Mouse (Mus musculus) ovary, postnatal 14 days (tissue): ENCODE measurements at regions not wholly inside any gene's neighbourhood (a gene's known extent, or its start where the extent isn't known, plus 50 kb on each side); places are given as distances from the start of the nearest gene placed in this dataset.
"Not testable (repeated sequence)": the region's sequence is repeated elsewhere in the genome, so short reads cannot be mapped to it uniquely, and the experiment has no call there.

ENCODE experiments used
- DNase-seq: peaks from one replicate; pipeline ENCODE4 v3.0.0; 2022; ENCODE audit warnings: low spot score

- DNase-seq = peak; percentile 9
Measured at GRCm38 (mm10) chr17:58820588-58821195, 170.5 kb downstream of the Pdzph1 start.

- DNase-seq = no peak
Measured at GRCm38 (mm10) chr17:58819339-58819738, 171.8 kb downstream of the Pdzph1 start.

DNA sequence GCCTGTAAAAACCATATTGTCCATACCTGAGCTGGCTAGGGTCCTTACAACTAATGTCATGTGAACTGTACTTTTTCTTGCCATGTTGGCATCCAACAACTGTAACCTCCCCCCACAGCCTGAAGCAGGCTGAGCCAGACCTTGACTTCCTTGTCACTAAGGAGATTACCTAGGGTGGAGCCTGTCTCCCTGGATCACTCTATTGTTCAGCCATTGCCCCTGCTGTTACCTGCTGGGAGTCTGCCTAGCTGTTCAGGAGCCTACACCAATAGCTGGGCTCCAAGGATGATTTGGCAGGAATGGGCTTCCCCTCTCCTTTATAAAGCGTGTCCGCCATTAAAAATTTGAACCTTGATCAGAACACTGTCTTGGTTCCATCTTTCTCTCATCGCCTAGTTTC is 215.7 kb downstream of the Pdzph1 start:
- not testable (repeated sequence) for DNase-seq

- DNase-seq = no peak
Measured at GRCm38 (mm10) chr17:58773595-58773994, 217.6 kb downstream of the Pdzph1 start.

DNA sequence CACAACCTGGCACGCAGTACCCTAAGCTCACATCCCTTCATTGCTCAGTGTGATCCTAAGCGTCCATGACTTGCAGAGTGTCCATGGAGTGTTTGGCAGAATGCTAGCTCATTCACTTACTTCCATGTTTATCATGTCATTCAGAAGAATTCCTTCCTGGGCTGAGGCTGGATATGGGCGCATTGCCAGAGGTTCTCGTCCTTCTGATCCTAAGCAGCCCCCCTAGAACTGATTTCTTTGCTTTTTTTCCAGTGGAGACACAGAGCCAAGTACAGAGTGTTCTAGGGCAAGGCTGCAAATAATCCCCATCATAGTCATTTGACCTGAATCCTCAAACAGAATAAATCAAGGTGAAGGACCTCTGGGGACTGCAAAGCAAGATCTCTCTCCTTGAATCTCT is 226.0 kb downstream of the Pdzph1 start:
- DNase-seq = no peak

GRCm38 (mm10) chr17:58749000-58749399 is 242.2 kb downstream of the Pdzph1 start:
- DNase-seq = no peak

GRCm38 (mm10) chr17:58748264-58748663 is 242.9 kb downstream of the Pdzph1 start:
- DNase-seq = no peak

- no peak for DNase-seq
Measured at GRCm38 (mm10) chr17:58710748-58711478, 280.3 kb downstream of the Pdzph1 start.

- DNase-seq = no peak
Measured at GRCm38 (mm10) chr17:58690211-58690610, 301.0 kb downstream of the Pdzph1 start.

DNA sequence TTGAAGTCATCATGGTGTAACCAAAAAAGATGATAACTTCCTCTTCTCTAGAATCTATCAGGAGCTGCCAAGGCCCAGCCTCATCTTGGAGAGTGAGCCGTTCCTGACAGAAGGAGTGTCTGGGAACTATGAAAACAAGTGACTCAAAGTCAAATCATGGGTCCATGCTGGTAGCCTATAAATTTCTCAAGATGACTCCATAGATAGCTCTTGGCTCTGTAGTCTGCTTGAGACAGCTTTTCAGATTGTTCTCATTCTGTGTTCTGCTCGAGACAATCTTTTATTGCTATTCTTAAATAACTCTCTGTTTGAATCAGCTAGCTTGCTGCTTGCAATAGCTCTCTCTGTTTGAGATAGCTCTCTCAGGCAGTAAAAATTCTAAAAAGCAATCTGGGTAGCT is 318.9 kb downstream of the Pdzph1 start:
- no peak for DNase-seq

DNA sequence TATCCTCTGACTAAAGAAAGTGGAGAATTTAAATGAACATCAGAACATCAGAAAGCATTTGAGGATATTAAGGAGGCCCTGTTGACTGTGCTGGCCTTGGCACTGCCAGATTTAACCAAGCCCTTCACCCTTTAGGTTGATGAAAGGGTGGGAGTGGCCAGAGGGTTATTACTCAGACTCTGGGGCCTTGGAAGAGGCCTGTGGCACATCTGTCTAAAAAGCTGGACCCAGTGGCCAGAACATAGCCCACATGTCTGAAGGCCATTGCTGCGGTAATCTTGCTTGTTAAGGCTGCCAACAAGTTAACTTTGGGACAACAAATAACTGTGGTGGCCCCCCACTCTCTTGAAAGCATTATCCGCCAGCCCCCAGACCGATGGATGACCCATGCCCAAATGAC is 323.1 kb downstream of the Pdzph1 start:
- DNase-seq = no peak

- DNase-seq = no peak
Measured at GRCm38 (mm10) chr17:58643793-58644192, 347.4 kb downstream of the Pdzph1 start.

DNA sequence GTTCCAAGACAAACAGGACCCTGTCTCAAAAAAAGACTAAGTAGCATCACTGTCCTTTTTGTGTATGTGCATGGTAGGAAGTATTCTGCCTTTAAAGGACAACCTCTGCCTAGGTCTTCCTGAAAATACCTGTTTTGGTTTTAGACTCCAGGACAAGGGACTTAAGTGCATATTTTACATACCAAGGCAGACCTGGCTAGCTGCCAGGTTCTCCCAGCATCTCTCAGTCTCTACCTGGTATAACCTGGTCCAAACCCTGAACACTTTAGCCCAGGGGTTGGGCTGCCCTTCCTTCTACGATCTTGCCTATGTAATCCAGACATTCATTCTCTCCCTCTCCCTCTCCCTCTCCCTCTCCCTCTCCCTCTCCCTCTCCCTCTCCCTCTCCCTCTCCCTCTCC is 348.9 kb downstream of the Pdzph1 start:
- no peak for DNase-seq

GRCm38 (mm10) chr17:58598911-58599310 is 392.3 kb downstream of the Pdzph1 start:
- DNase-seq = no peak

GRCm38 (mm10) chr17:58596661-58597060 is 394.5 kb downstream of the Pdzph1 start:
- no peak for DNase-seq

DNA sequence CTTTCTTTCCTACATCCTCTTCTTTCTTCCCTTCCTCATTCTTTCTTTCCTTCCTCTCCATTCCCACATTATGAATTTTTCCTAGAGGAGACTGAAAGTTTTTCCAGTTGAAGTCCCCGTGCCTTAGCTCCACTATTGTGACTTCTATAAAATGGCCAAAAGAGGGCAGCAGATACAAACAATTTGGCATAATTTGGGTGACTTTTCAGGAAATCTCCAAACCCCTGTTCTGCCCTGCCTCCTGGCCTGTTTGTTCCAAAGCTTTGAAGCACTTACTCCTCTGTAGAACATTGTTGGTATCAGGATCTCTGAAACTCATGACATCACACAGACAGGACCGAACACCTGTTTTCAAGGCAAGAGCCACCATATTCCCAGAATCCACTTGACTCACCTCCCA is 403.2 kb downstream of the Pdzph1 start:
- DNase-seq = peak; percentile 11

DNA sequence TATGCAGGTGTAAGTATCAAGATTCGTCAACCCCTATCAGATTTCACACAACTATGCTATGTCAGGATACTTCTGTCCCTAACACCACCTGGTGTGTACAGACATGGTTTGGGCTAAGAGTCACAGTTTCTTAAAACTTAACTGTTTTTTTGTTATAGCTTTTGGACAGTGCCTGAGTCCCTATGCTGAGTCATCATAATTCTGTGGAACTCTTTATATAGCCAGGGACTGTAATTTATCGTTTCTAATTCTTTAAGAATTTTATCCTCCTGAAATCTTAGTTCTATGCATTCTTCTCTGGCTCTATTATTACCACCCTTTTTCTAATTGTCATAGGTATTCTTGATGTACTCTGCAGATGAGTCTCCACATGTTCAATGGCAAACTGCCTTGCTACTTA is 418.3 kb downstream of the Pdzph1 start:
- DNase-seq = no peak
